Mouse (Mus musculus) limb, embryonic 15.5 days (tissue): ENCODE results near the gene Angptl2. TPM values are rescaled to one million over a fixed set of nuclear protein-coding genes. Genes with fewer than 3 reads are reported as not detected.
"Not testable (repeated sequence)": the region's sequence is repeated elsewhere in the genome, so short reads cannot be mapped to it uniquely, and the experiment has no call there.

Experiments used
- ATAC-seq: fragments of 200-750 bp; cut with Nextera tagmentation; 2 replicates; pipeline ENCODE4 v1.8.0; 2017; ENCODE audit warnings: low read depth, moderate TSS enrichment; ENCODE audit not compliant: insufficient number of reproducible peaks, low FRiP score, low TSS enrichment
- H3K27ac ChIP-seq: fragments of 300-500 bp; sonication (generic); 2 replicates; pipeline ENCODE4 v1.5.1; 2015; ENCODE audit warnings: moderate library complexity, mild to moderate bottlenecking, inconsistent platforms
- H3K27me3 ChIP-seq: fragments of 300-500 bp; sonication (generic); 2 replicates; pipeline ENCODE4 v1.6.1; 2015; ENCODE audit warnings: inconsistent platforms
- H3K36me3 ChIP-seq: fragments of 300-500 bp; sonication (generic); 2 replicates; pipeline ENCODE4 v1.6.1; 2015; ENCODE audit warnings: inconsistent platforms
- H3K4me1 ChIP-seq: fragments of 300-500 bp; sonication (generic); 2 replicates; pipeline ENCODE4 v1.6.1; 2015; ENCODE audit warnings: inconsistent platforms
- H3K4me2 ChIP-seq: fragments of 300-500 bp; sonication (generic); 2 replicates; pipeline ENCODE4 v1.6.1; 2015; ENCODE audit warnings: mild to moderate bottlenecking, inconsistent platforms
- H3K4me3 ChIP-seq: fragments of 300-500 bp; sonication (generic); 2 replicates; pipeline ENCODE4 v1.5.1; 2015; ENCODE audit warnings: mild to moderate bottlenecking, inconsistent platforms
- H3K9ac ChIP-seq: fragments of 300-500 bp; sonication (generic); 2 replicates; pipeline ENCODE4 v1.6.1; 2015; ENCODE audit warnings: inconsistent platforms
- H3K9me3 ChIP-seq: fragments of 300-500 bp; sonication (generic); 2 replicates; pipeline ENCODE4 v1.6.1; 2016; ENCODE audit warnings: inconsistent platforms
- whole genome bisulfite sequencing: fragments of 180-500 bp; shearing (Covaris S2); methylation state at CpG from one replicate; pipeline ENCODE4 v1.1.7; 2015; 5-methylcytosine and 5-hydroxymethylcytosine counted together
- polyA plus RNA-seq: library from polyadenylated mRNA; unstranded; fragments of >200 nt; fragmentation: Nextera tagmentation; extraction: Ambion mirVana; gene quantifications from 2 replicates; pipeline ENCODE4 v1.2.1, GENCODE M21; 2015

The Angptl2 gene
- polyA plus RNA-seq, 1 experiment from 2014 or later = 112 TPM

- no peak overlapping the region for H3K9ac ChIP-seq
- 0 out of 2 replicates have a peak overlapping the region, but pooled peaks have one; percentile 27 for H3K27ac ChIP-seq
- no peaks in the 10 kb centered on the region for H3K9me3 ChIP-seq
- H3K27me3 ChIP-seq = no peaks in the 10 kb centered on the region
- H3K36me3 ChIP-seq = no peaks in the 10 kb centered on the region
- H3K4me3 ChIP-seq = no peak overlapping the region
- WGBS = 69% methylated on average over 5 of the region's 5 CpGs
- no peak overlapping the region for H3K4me2 ChIP-seq
- peaks cover 41% of the 10 kb centered on the region for H3K4me1 ChIP-seq
- no peak for ATAC-seq
These were observed 10.9 kb upstream of the Angptl2 start for GRCm38 (mm10) chr2:33204980-33205379.

- H3K36me3 ChIP-seq = no peaks in the 10 kb centered on the region
- H3K27ac ChIP-seq = peak overlapping the region; percentile 27; the same call in 1 of the 2 replicates
- peaks cover 41% of the 10 kb centered on the region for H3K4me1 ChIP-seq
- no peaks in the 10 kb centered on the region for H3K9me3 ChIP-seq
- WGBS = 22% methylated on average over 14 of the region's 14 CpGs
- H3K27me3 ChIP-seq = no peaks in the 10 kb centered on the region
- H3K4me3 ChIP-seq = no peak overlapping the region
- no peak overlapping the region for H3K4me2 ChIP-seq
- no peak for ATAC-seq
- no peak overlapping the region for H3K9ac ChIP-seq
These were observed 9.8 kb upstream of the Angptl2 start for GRCm38 (mm10) chr2:33205939-33206525.

GRCm38 (mm10) chr2:33207069-33207468 is 8.8 kb upstream of the Angptl2 start:
- Histone ChIP-seq H3K27me3 (no peaks in the 10 kb centered on the region), H3K4me2 (no peak overlapping the region), H3K36me3 (no peaks in the 10 kb centered on the region), H3K9me3 (no peaks in the 10 kb centered on the region), H3K4me3 (no peak overlapping the region), H3K9ac (no peak overlapping the region), H3K27ac (no peak overlapping the region), H3K4me1 (peaks cover 41% of the 10 kb centered on the region)
- ATAC-seq = no peak
- WGBS = 28% methylated on average over 4 of the region's 4 CpGs

DNA sequence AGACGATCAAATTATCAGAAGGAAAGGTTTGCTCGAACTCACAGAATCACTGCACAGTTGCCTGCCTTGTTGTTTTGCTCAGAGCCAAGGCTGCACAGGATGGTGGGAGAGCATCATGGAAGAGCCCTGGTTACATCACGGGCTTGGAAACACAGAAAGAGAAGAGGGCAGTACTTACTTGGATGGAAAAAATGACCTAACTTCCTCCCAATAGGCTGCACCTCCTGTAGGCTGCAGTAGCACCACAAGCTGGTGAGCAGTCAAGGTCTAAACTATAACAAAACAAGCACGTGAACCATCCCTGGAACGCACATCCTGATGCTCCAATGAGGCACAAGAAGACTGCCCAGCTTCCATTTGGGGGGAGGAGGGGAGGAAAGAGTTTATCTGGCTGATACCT is 7.7 kb upstream of the Angptl2 start:
- Histone ChIP-seq H3K36me3 (no peaks in the 10 kb centered on the region), H3K27me3 (no peaks in the 10 kb centered on the region), H3K4me3 (no peak overlapping the region), H3K4me2 (no peak overlapping the region), H3K9ac (no peak overlapping the region), H3K4me1 (peaks cover 40% of the 10 kb centered on the region), H3K9me3 (no peaks in the 10 kb centered on the region), H3K27ac (no peak overlapping the region)
- WGBS = 83% methylated on average over 5 of the region's 5 CpGs
- no peak for ATAC-seq

DNA sequence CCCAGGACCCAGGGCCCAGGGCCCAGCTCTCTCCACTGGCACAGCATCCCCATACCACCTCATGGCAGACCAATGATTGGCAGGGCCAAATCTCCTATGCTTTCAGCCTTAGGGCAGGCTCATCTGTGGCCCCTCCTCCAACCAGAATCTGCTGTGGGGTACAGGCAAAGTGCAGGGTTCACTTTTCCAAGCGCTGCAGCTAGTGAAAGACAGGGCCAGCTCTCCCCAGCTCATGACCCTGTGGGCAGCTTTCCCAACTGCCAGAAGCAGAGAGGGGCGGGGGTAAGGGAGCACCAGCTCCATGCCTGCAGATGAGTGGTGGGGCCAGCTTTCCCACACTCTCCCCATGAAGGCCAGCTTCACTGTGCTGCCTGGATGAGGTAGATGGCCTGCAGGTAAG is 5.0 kb upstream of the Angptl2 start:
- no peak overlapping the region for H3K27ac ChIP-seq
- no peaks in the 10 kb centered on the region for H3K27me3 ChIP-seq
- H3K9ac ChIP-seq = no peak overlapping the region
- H3K9me3 ChIP-seq = no peaks in the 10 kb centered on the region
- H3K4me2 ChIP-seq = no peak overlapping the region
- H3K36me3 ChIP-seq = no peaks in the 10 kb centered on the region
- H3K4me3 ChIP-seq = no peak overlapping the region
- ATAC-seq = no peak
- peaks cover 29% of the 10 kb centered on the region for H3K4me1 ChIP-seq
- WGBS = 66% methylated on average over 2 of the region's 2 CpGs

DNA sequence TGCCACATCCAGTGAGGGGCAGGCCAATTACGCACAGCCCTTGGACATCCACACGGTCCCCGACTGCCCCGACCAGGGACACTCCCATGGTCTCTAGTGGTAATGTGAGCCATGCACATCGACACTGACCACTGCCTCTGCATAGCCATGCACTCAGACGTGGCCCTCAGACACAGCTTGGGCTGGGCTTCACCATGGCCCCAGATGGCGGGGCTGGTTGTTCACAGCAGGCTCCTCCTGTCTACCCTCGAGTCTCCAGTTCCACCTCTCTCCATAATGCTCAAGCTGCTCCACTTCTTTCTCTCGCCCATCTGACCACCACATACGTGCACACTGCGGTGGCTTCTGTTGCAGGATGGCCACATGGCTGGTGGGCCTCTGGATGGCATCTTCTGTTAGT is 4.6 kb upstream of the Angptl2 start:
- not testable (repeated sequence) for H3K27me3 ChIP-seq, H3K27ac ChIP-seq, H3K9ac ChIP-seq, H3K4me3 ChIP-seq, H3K4me2 ChIP-seq, H3K9me3 ChIP-seq, H3K36me3 ChIP-seq, ATAC-seq
- WGBS = 77% methylated on average over 11 of the region's 11 CpGs
- H3K4me1 ChIP-seq = peaks cover 28% of the 10 kb centered on the region

DNA sequence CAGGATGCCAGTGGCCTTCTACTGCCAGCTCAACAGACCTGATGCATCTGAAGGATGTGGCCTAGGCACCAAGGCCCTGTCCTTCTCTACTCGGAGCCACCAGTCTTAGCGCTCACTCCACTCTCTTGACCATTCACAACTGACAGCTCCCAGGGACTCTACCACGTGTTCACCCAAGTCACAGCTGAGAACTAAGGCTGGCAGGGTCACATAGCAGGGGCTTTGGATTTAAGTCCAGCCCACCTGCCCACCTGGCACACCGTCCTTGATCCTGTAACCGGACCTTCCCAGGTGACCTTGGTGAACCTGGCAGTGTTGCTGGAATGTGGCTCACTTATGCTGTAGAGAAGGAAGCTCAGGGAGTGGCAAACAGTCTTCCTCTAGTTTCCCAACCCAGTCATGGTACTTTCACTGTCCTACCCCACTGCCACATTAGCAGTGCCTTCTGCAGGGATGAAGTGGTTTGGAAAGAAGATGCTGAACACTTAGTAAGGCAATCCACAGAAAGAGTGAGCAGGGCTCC is 631 bp upstream of the Angptl2 start:
- WGBS = 50% methylated on average over 5 of the region's 5 CpGs
- H3K27me3 ChIP-seq = no peaks in the 10 kb centered on the region
- peaks cover 51% of the 10 kb centered on the region for H3K4me1 ChIP-seq
- H3K4me3 ChIP-seq = peak overlapping the region; percentile 57
- peak overlapping the region; percentile 78 for H3K4me2 ChIP-seq
- H3K9me3 ChIP-seq = no peaks in the 10 kb centered on the region
- H3K27ac ChIP-seq = peak overlapping the region; percentile 85
- no peak for ATAC-seq
- no peaks in the 10 kb centered on the region for H3K36me3 ChIP-seq
- H3K9ac ChIP-seq = peak overlapping the region; percentile 44

GRCm38 (mm10) chr2:33216645-33217424 is 966 bp downstream of the Angptl2 start:
- H3K36me3 ChIP-seq = peaks cover 4% of the 10 kb centered on the region; the same call in 1 of the 2 replicates
- no peaks in the 10 kb centered on the region for H3K9me3 ChIP-seq
- 8% methylated on average over 18 of the region's 18 CpGs for WGBS
- peak overlapping the region; percentile 70 for H3K9ac ChIP-seq
- H3K4me2 ChIP-seq = peak overlapping the region; percentile 78
- peak overlapping the region; percentile 85 for H3K27ac ChIP-seq
- no peak for ATAC-seq
- H3K4me3 ChIP-seq = peak overlapping the region; percentile 57
- H3K27me3 ChIP-seq = no peaks in the 10 kb centered on the region
- peaks cover 61% of the 10 kb centered on the region for H3K4me1 ChIP-seq

DNA sequence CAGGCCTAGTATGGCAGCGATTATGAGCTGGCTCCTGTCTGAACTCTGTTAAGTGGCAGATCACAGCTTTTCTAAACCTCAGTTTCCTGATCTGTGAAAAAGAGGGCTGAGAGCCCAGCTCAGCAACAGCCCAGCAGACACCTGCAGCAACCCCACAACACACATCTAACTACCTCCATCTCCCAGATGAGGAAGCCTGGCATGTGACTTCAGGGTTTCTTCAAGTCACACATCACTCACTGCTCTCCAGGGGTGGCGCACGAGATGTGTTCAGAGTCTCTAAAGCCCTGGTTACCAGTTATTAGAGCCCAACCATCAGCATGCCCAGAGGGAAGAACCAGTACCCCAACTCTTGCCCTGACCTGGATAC is 1.5 kb downstream of the Angptl2 start:
- Histone ChIP-seq H3K36me3 (peaks cover 6% of the 10 kb centered on the region; the same call in 1 of the 2 replicates), H3K27ac (0 out of 2 replicates have a peak overlapping the region, but pooled peaks have one; percentile 85), H3K4me2 (peak overlapping the region; percentile 78), H3K9ac (peak overlapping the region; percentile 70; the same call in 1 of the 2 replicates), H3K4me3 (peak overlapping the region; percentile 57), H3K27me3 (no peaks in the 10 kb centered on the region), H3K4me1 (peaks cover 61% of the 10 kb centered on the region), H3K9me3 (no peaks in the 10 kb centered on the region)
- ATAC-seq = no peak
- 33% methylated on average over 3 of the region's 3 CpGs for WGBS

- ATAC-seq = no peak
- WGBS = 67% methylated on average over 11 of the region's 11 CpGs
- peaks cover 10% of the 10 kb centered on the region; the same call in 1 of the 2 replicates for H3K36me3 ChIP-seq
- peak overlapping the region; percentile 15; the same call in 1 of the 2 replicates for H3K9ac ChIP-seq
- H3K4me3 ChIP-seq = peak overlapping the region; percentile 13; the same call in 1 of the 2 replicates
- peak overlapping the region; percentile 27 for H3K4me2 ChIP-seq
- no peaks in the 10 kb centered on the region for H3K9me3 ChIP-seq
- peaks cover 71% of the 10 kb centered on the region for H3K4me1 ChIP-seq
- H3K27me3 ChIP-seq = no peaks in the 10 kb centered on the region
- peak overlapping the region; percentile 19; the same call in 1 of the 2 replicates for H3K27ac ChIP-seq
These were observed 3.2 kb downstream of the Angptl2 start for GRCm38 (mm10) chr2:33218903-33219625.

DNA sequence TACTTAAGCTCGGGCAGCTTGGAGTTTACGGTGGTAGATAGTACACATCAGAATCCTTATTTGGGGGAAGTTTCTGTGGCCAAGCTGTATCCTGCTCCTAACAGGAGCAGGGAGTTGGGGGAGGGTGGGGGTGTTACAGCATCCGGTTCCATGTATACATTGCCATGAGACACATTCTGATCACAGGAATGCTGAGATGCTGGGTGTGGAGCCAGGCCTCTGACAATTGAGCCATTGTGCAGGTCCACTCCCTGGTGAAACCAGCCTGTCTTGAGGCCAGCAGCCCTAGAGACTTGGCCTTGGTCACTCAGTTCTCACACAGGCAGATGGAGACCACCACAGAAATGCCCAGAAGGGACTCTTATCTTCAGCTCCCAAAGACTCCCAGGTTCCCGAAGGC is 3.8 kb downstream of the Angptl2 start:
- no peak overlapping the region for H3K9ac ChIP-seq
- H3K27me3 ChIP-seq = no peaks in the 10 kb centered on the region
- 70% methylated on average over 4 of the region's 4 CpGs for WGBS
- no peaks in the 10 kb centered on the region for H3K9me3 ChIP-seq
- no peak overlapping the region for H3K4me2 ChIP-seq
- peaks cover 11% of the 10 kb centered on the region for H3K36me3 ChIP-seq
- no peak overlapping the region for H3K4me3 ChIP-seq
- H3K27ac ChIP-seq = peak overlapping the region; percentile 19
- peaks cover 73% of the 10 kb centered on the region for H3K4me1 ChIP-seq
- no peak for ATAC-seq
